Mouse (Mus musculus) cerebellum, adult 2 months (tissue): Measurements from ENCODE around the gene Dlg1. TPM values are rescaled to one million over a fixed set of nuclear protein-coding genes. Genes with fewer than 3 reads are reported as not detected.

Experiments used
- DNase-seq, 2 experiments: peaks; one replicate each; pipeline ENCODE4 v3.0.0; 2021
- H3K27ac ChIP-seq: fragments of 200-500 bp; 2 replicates; pipeline ENCODE4 v1.5.1; 2012; ENCODE audit warnings: low read length, control low read depth, inconsistent platforms; ENCODE audit not compliant: insufficient read depth
- H3K27me3 ChIP-seq: fragments of 200-500 bp; 2 replicates; pipeline ENCODE4 v1.6.1; 2012; ENCODE audit warnings: inconsistent platforms, mild to moderate bottlenecking, low read length, moderate library complexity; ENCODE audit not compliant: control insufficient read depth, insufficient read depth
- H3K4me1 ChIP-seq: fragments of 200-500 bp; 2 replicates; pipeline ENCODE4 v1.6.1; 2011; ENCODE audit warnings: low read length; ENCODE audit not compliant: control insufficient read depth, insufficient read depth
- H3K4me3 ChIP-seq: fragments of 200-500 bp; replicated peaks from 2 replicates; pipeline ENCODE3; 2011; ENCODE audit warnings: mild to moderate bottlenecking, low read depth, low read length, control low read depth; ENCODE audit not compliant: insufficient read depth
- CTCF ChIP-seq: fragments of 200-500 bp; IDR thresholded peaks from 2 replicates; pipeline ENCODE4 v1.5.1; 2011; ENCODE audit warnings: low read depth, mild to moderate bottlenecking, control low read depth, low read length, moderate library complexity, borderline replicate concordance; ENCODE audit not compliant: insufficient read depth
- POLR2A ChIP-seq: fragments of 200-500 bp; IDR thresholded peaks from 2 replicates; pipeline ENCODE4 v1.6.1; 2011; ENCODE audit warnings: low read length, control low read depth, borderline replicate concordance; ENCODE audit not compliant: insufficient read depth
- WGBS: fragments of 180-500 bp; shearing (Covaris S2); methylation state at CpG from one replicate; pipeline ENCODE4 v1.1.7; 2018; 5-methylcytosine and 5-hydroxymethylcytosine counted together
- polyA plus RNA-seq: library from polyadenylated mRNA; depleted of rRNA; stranded (reverse); fragments of >200 nt; gene quantifications from 2 replicates; pipeline ENCODE4 v1.2.3, GENCODE M21; 2012

Dlg1 gene
- polyA plus RNA-seq, 1 experiment, result 82.2 TPM

GRCm38 (mm10) chr16:31750526-31750925 lies 87.3 kb downstream of the Dlg1 start:
- Histone ChIP-seq H3K4me3 (no peak overlapping the region), H3K4me1 (peaks cover 11% of the 10 kb centered on the region), H3K27ac (no peak overlapping the region), H3K27me3 (no peaks in the 10 kb centered on the region)
- 85% methylated on average over 1 of the region's 1 CpGs for WGBS
- peak; percentile 27 to 56 for DNase-seq
- TF ChIP-seq POLR2A (no peak), CTCF (no peak)

GRCm38 (mm10) chr16:31754172-31755025 lies 91.2 kb downstream of the Dlg1 start:
- Histone ChIP-seq H3K4me1 (peaks cover 8% of the 10 kb centered on the region; the same call in 1 of the 2 replicates), H3K27me3 (no peaks in the 10 kb centered on the region), H3K27ac (peak overlapping the region; percentile 91), H3K4me3 (peak overlapping the region; percentile 48)
- TF ChIP-seq CTCF (no peak), POLR2A (no peak)
- peak; percentile 78 to 83 for DNase-seq
- 11% methylated on average over 19 of the region's 19 CpGs for WGBS

- 31% methylated on average over 1 of the region's 1 CpGs for WGBS
- H3K4me3 ChIP-seq, result peak overlapping the region; percentile 48
- H3K27me3 ChIP-seq, result no peaks in the 10 kb centered on the region
- H3K4me1 ChIP-seq, result peaks cover 8% of the 10 kb centered on the region; the same call in 1 of the 2 replicates
- peak overlapping the region; percentile 91; the same call in 1 of the 2 replicates for H3K27ac ChIP-seq
- no peak for DNase-seq
- TF ChIP-seq POLR2A (no peak), CTCF (no peak)
These were observed 91.8 kb downstream of the Dlg1 start for GRCm38 (mm10) chr16:31755053-31755452.

- Histone ChIP-seq H3K27ac (no peak overlapping the region), H3K4me3 (no peak overlapping the region), H3K4me1 (peaks cover 8% of the 10 kb centered on the region; the same call in 1 of the 2 replicates), H3K27me3 (no peaks in the 10 kb centered on the region)
- no peak for DNase-seq
- TF ChIP-seq CTCF, result no peak
- TF ChIP-seq POLR2A, result no peak
- WGBS, result 78% methylated on average over 5 of the region's 5 CpGs
These were observed 93.2 kb downstream of the Dlg1 start for GRCm38 (mm10) chr16:31756436-31756835.

GRCm38 (mm10) chr16:31757606-31758005 lies 94.4 kb downstream of the Dlg1 start:
- TF ChIP-seq POLR2A (no peak), CTCF (no peak)
- Histone ChIP-seq H3K4me1 (peaks cover 8% of the 10 kb centered on the region; the same call in 1 of the 2 replicates), H3K27ac (no peak overlapping the region), H3K4me3 (no peak overlapping the region), H3K27me3 (no peaks in the 10 kb centered on the region)
- WGBS, result 73% methylated on average over 1 of the region's 1 CpGs
- DNase-seq, result no peak

- peaks cover 7% of the 10 kb centered on the region; the same call in 1 of the 2 replicates for H3K4me1 ChIP-seq
- H3K27me3 ChIP-seq, result no peaks in the 10 kb centered on the region
- no peak overlapping the region for H3K27ac ChIP-seq
- WGBS, result 72% methylated on average over 6 of the region's 6 CpGs
- DNase-seq, result no peak
- TF ChIP-seq CTCF, result no peak
- no peak for TF ChIP-seq POLR2A
- H3K4me3 ChIP-seq, result no peak overlapping the region
These were observed 96.2 kb downstream of the Dlg1 start for GRCm38 (mm10) chr16:31759416-31759815.

- DNase-seq, result no peak
- TF ChIP-seq CTCF, result no peak
- no peak for TF ChIP-seq POLR2A
- Histone ChIP-seq H3K27ac (no peak overlapping the region), H3K4me1 (no peaks in the 10 kb centered on the region; the same call in 1 of the 2 replicates), H3K4me3 (no peak overlapping the region), H3K27me3 (no peaks in the 10 kb centered on the region)
- WGBS, result 96% methylated on average over 6 of the region's 6 CpGs
These were observed 103.1 kb downstream of the Dlg1 start for GRCm38 (mm10) chr16:31766298-31766697.

GRCm38 (mm10) chr16:31766715-31767114 lies 103.5 kb downstream of the Dlg1 start:
- Histone ChIP-seq H3K27ac (no peak overlapping the region), H3K4me3 (no peak overlapping the region), H3K4me1 (no peaks in the 10 kb centered on the region; the same call in 1 of the 2 replicates), H3K27me3 (no peaks in the 10 kb centered on the region)
- no peak for DNase-seq
- WGBS, result 22% methylated on average over 3 of the region's 3 CpGs
- no peak for TF ChIP-seq CTCF
- TF ChIP-seq POLR2A, result no peak
